8 mouse cellular contexts compared by ENCODE assay signal in genomic region chr11:120749430-120749829, GRCm38 (mm10). TPM values are rescaled to one million over a fixed set of nuclear protein-coding genes. Genes with fewer than 3 reads are reported as not detected.
DNase-seq lines count a peak whose midpoint lies in the region; ATAC-seq and TF ChIP-seq lines count a peak whose summit lies in the region.

No protein-coding gene starts in this region.

- H3K9ac ChIP-seq in liver, postnatal 0 days (replicated peaks), result no peak overlapping the region

- H3K4me3 ChIP-seq in gastrocnemius, adult 2 months, result no peak overlapping the region
- H3K4me3 ChIP-seq in liver, postnatal 0 days (ENCODE audit: low read depth, low read length), result no peak overlapping the region

- 50% methylated on average over 8 of the region's 8 CpGs for WGBS in liver, postnatal 0 days (ENCODE audit: insufficient replicate concordance)

- H3K27ac ChIP-seq in gastrocnemius, adult 2 months, result no peak overlapping the region
- no peak overlapping the region for H3K27ac ChIP-seq in liver, postnatal 0 days (ENCODE audit: low read depth)

- TF ChIP-seq EP300 in liver, postnatal 0 days (IDR thresholded peaks at IDR 0.05; ENCODE audit: low read depth), result no peak

- no peak overlapping the region for H3K4me2 ChIP-seq in liver, postnatal 0 days (ENCODE audit: low read depth, low read length)

- H3K36me3 ChIP-seq in liver, postnatal 0 days (replicated peaks; ENCODE audit: insufficient read depth, low read length), result no peaks in the 10 kb centered on the region

- H3K9me3 ChIP-seq in liver, postnatal 0 days (ENCODE audit: low read length), result no peaks in the 10 kb centered on the region

- H3K27me3 ChIP-seq in liver, postnatal 0 days (ENCODE audit: insufficient read depth, low read length), result no peaks in the 10 kb centered on the region

- H3K4me1 ChIP-seq in liver, postnatal 0 days (ENCODE audit: insufficient read depth), result no peaks in the 10 kb centered on the region

- peak; percentile 67 for DNase-seq in gastrocnemius, adult 2 months
- no peak for DNase-seq in gastrocnemius, postnatal 25 days
- peak; percentile 71 to 74 for DNase-seq in B cell, adult 2 months
- peak; percentile 83 for DNase-seq in ZHBTc4 (ENCODE audit: low read depth, low spot score)
- DNase-seq in liver, postnatal 0 days, result peak; percentile 45
- peak; percentile 59 for DNase-seq in thymus, postnatal 4 days
- DNase-seq in right cerebral cortex, postnatal 25 days, result no peak
- DNase-seq in layer of hippocampus, adult 18-20 months (ENCODE audit: low spot score in 2 of 2), result no peak

- intact Hi-C loops in gastrocnemius, adult 2 months (cut with DNase I), result loop anchor here (2.0 kb wide), 1 partner anchor 29 kb away; the partner anchor contains the start of gene Rac3

- no peak for ATAC-seq in liver, postnatal 0 days

- TF ChIP-seq CTCF in gastrocnemius, adult 2 months (IDR thresholded peaks at IDR 0.05), result peak; percentile 68
- peak; percentile 70 for TF ChIP-seq CTCF in liver, postnatal 0 days (IDR thresholded peaks at IDR 0.05; ENCODE audit: low read depth)

RNA-seq across cellular contexts. Expression of gene Hmga1b, which starts 13.2 kb away (rescaled TPM):
- 10 to 100 TPM; 15.7 to 22.2 TPM for total RNA-seq in gastrocnemius, adult 2 months (2021)
- 10 to 100 TPM; 17.1 to 19.8 TPM for total RNA-seq in gastrocnemius, postnatal 25 days (2021)
- polyA plus RNA-seq in liver, postnatal 0 days (2015; fragmentation: Nextera tagmentation; extraction: Ambion mirVana), result 1.6 and 2.3 TPM in 2 replicates
- 10 to 100 TPM; 20.9 to 24.0 TPM for total RNA-seq in layer of hippocampus, adult 18-20 months (2021)

RNA-seq across cellular contexts. Expression of gene Cbr2, which starts 17.5 kb away (rescaled TPM):
- 10 to 100 TPM in 1 of 2 experiments, 1 to 10 TPM in 1; 9.1 to 15.4 TPM for total RNA-seq in gastrocnemius, adult 2 months (2021)
- 10 to 100 TPM in 1 of 2 experiments, 1 to 10 TPM in 1; 9.6 to 16.9 TPM for total RNA-seq in gastrocnemius, postnatal 25 days (2021)
- 0.26 and 0.94 TPM in 2 replicates for polyA plus RNA-seq in liver, postnatal 0 days (2015; fragmentation: Nextera tagmentation; extraction: Ambion mirVana)
- total RNA-seq in layer of hippocampus, adult 18-20 months (2021), result 1 to 10 TPM; 1.2 to 1.7 TPM

RNA-seq across cellular contexts. Expression of gene Dcxr, which starts 22.3 kb away (rescaled TPM):
- 1 to 10 TPM; 6.3 to 8.6 TPM for total RNA-seq in gastrocnemius, adult 2 months (2021)
- 1 to 10 TPM; 5.8 to 6.0 TPM for total RNA-seq in gastrocnemius, postnatal 25 days (2021)
- polyA plus RNA-seq in liver, postnatal 0 days (2015; fragmentation: Nextera tagmentation; extraction: Ambion mirVana), result 118 and 141 TPM in 2 replicates
- total RNA-seq in layer of hippocampus, adult 18-20 months (2021), result 10 to 100 TPM; 12.3 to 13.6 TPM

RNA-seq across cellular contexts. Expression of gene Rac3, which starts 28.2 kb away (rescaled TPM):
- total RNA-seq in gastrocnemius, adult 2 months (2021), result 1 to 10 TPM in 1 of 2 experiments, under 1 TPM in 1; 0.87 to 1.3 TPM
- 1 to 10 TPM; 1.2 TPM for total RNA-seq in gastrocnemius, postnatal 25 days (2021)
- polyA plus RNA-seq in liver, postnatal 0 days (2015; fragmentation: Nextera tagmentation; extraction: Ambion mirVana), result 0.36 and 0.38 TPM in 2 replicates
- total RNA-seq in layer of hippocampus, adult 18-20 months (2021), result 10 to 100 TPM; 32.0 to 40.0 TPM

RNA-seq across cellular contexts. Expression of gene Rfng, which starts 34.6 kb away (rescaled TPM):
- 10 to 100 TPM; 11.7 to 14.1 TPM for total RNA-seq in gastrocnemius, adult 2 months (2021)
- 10 to 100 TPM in 1 of 2 experiments, 1 to 10 TPM in 1; 9.6 to 11.0 TPM for total RNA-seq in gastrocnemius, postnatal 25 days (2021)
- 6.2 and 6.3 TPM in 2 replicates for polyA plus RNA-seq in liver, postnatal 0 days (2015; fragmentation: Nextera tagmentation; extraction: Ambion mirVana)
- 10 to 100 TPM; 57.1 to 59.9 TPM for total RNA-seq in layer of hippocampus, adult 18-20 months (2021)

Comparison
In these comparisons a context has a peak if more than half of its experiments do, and no peak if none do; other contexts are left out.
1. DNase-seq: peak in gastrocnemius, adult 2 months (single experiment), B cell, adult 2 months (2 of 2), ZHBTc4 (single experiment), liver, postnatal 0 days (single experiment) and thymus, postnatal 4 days (single experiment); none in gastrocnemius, postnatal 25 days (single experiment), right cerebral cortex, postnatal 25 days (single experiment) and layer of hippocampus, adult 18-20 months (0 of 2).